Mouse (Mus musculus): ENCODE measurements around the gene Cdh22.

Gene Cdh22

GRCm38 (mm10) chr2:165157900-165158299 lies 76.8 kb downstream of the Cdh22 start:
- in situ Hi-C loops (cut with MboI): no loop called here

- in situ Hi-C loops (cut with MboI): no loop called here
These were observed 81.6 kb downstream of the Cdh22 start for GRCm38 (mm10) chr2:165153006-165153405.

GRCm38 (mm10) chr2:165149741-165150140 lies 84.9 kb downstream of the Cdh22 start:
- in situ Hi-C loops (cut with MboI): no loop called here

- in situ Hi-C loops (cut with MboI): no loop called here
These were observed 88.8 kb downstream of the Cdh22 start for GRCm38 (mm10) chr2:165145821-165146220.

- in situ Hi-C loops (cut with MboI): no loop called here
These were observed 91.2 kb downstream of the Cdh22 start for GRCm38 (mm10) chr2:165143487-165143886.

- in situ Hi-C loops (cut with MboI): no loop called here
These were observed 98.6 kb downstream of the Cdh22 start for GRCm38 (mm10) chr2:165136049-165136448.

- in situ Hi-C loops (cut with MboI): no loop called here
These were observed 101.1 kb downstream of the Cdh22 start for GRCm38 (mm10) chr2:165133566-165133965.

- in situ Hi-C loops (cut with MboI): no loop called here
These were observed 103.2 kb downstream of the Cdh22 start for GRCm38 (mm10) chr2:165131428-165131827.

GRCm38 (mm10) chr2:165129189-165129588 lies 105.5 kb downstream of the Cdh22 start:
- in situ Hi-C loops (cut with MboI): no loop called here

- in situ Hi-C loops (cut with MboI): no loop called here
These were observed 107.6 kb downstream of the Cdh22 start for GRCm38 (mm10) chr2:165126896-165127562.

GRCm38 (mm10) chr2:165121206-165121840 lies 113.3 kb downstream of the Cdh22 start:
- in situ Hi-C loops (cut with MboI): no loop called here

- in situ Hi-C loops (cut with MboI): no loop called here
These were observed 113.9 kb downstream of the Cdh22 start for GRCm38 (mm10) chr2:165120765-165121164.

GRCm38 (mm10) chr2:165113733-165114132 lies 120.9 kb downstream of the Cdh22 start:
- in situ Hi-C loops (cut with MboI): no loop called here

- in situ Hi-C loops (cut with MboI): no loop called here
These were observed 122.5 kb downstream of the Cdh22 start for GRCm38 (mm10) chr2:165112149-165112548.

GRCm38 (mm10) chr2:165106585-165106984 lies 128.1 kb downstream of the Cdh22 start:
- in situ Hi-C loops (cut with MboI): no loop called here

- in situ Hi-C loops (cut with MboI): no loop called here
These were observed 129.1 kb downstream of the Cdh22 start for GRCm38 (mm10) chr2:165105513-165106079.

GRCm38 (mm10) chr2:165102920-165103319 lies 131.7 kb downstream of the Cdh22 start:
- in situ Hi-C loops (cut with MboI): no loop called here

GRCm38 (mm10) chr2:165100749-165101148 lies 133.9 kb downstream of the Cdh22 start:
- in situ Hi-C loops (cut with MboI): no loop called here

GRCm38 (mm10) chr2:165098861-165099260 lies 135.8 kb downstream of the Cdh22 start:
- in situ Hi-C loops (cut with MboI): no loop called here

GRCm38 (mm10) chr2:165096367-165096766 lies 138.3 kb downstream of the Cdh22 start:
- in situ Hi-C loops (cut with MboI): no loop called here

- in situ Hi-C loops (cut with MboI): no loop called here
These were observed 142.3 kb downstream of the Cdh22 start for GRCm38 (mm10) chr2:165092393-165092792.

GRCm38 (mm10) chr2:165091433-165091965 lies 143.2 kb downstream of the Cdh22 start:
- in situ Hi-C loops (cut with MboI): no loop called here

GRCm38 (mm10) chr2:165090650-165091049 lies 144.0 kb downstream of the Cdh22 start, which contains the start of gene 1700025C18Rik:
TSS of gene 1700025C18Rik (minus strand) at chr2:165090750.
- in situ Hi-C loops (cut with MboI): no loop called here

Measured in mature B cell (primary cell).